Mouse (Mus musculus) gonadal fat pad, adult 2 months (tissue): ENCODE results near the gene Ift140. TPM values are rescaled to one million over a fixed set of nuclear protein-coding genes. Genes with fewer than 3 reads are reported as not detected.
"Not testable (repeated sequence)": the region's sequence is repeated elsewhere in the genome, so short reads cannot be mapped to it uniquely, and the experiment has no call there.

Experiments
- DNase-seq: peaks from one replicate; pipeline ENCODE4 v3.0.0-alpha.2; 2012; ENCODE audit warnings: low read depth
- polyA plus RNA-seq: library from polyadenylated mRNA; depleted of rRNA; stranded (reverse); fragments of >200 nt; gene quantifications from 2 replicates; pipeline ENCODE4 v1.2.3, GENCODE M21; 2012; rRNA removed

The Ift140 gene
- polyA plus RNA-seq, 1 experiment: 17.7 TPM

GRCm38 (mm10) chr17:25115664-25116432 lies 100.0 kb downstream of the Ift140 start, which contains the start of gene Telo2:
Telo2 (minus strand) TSS chr17:25115967.
- DNase-seq: no peak

- no peak for DNase-seq
Measured at GRCm38 (mm10) chr17:25117263-25117662, 101.4 kb downstream of the Ift140 start.

GRCm38 (mm10) chr17:25120406-25120805 lies 104.5 kb downstream of the Ift140 start, which contains the start of gene Ptx4:
Ptx4 (plus strand) TSS chr17:25120760.
- DNase-seq: no peak

GRCm38 (mm10) chr17:25123979-25124378 lies 108.1 kb downstream of the Ift140 start:
- no peak for DNase-seq

- DNase-seq: not testable (repeated sequence)
Measured at GRCm38 (mm10) chr17:25125442-25126060, 109.7 kb downstream of the Ift140 start.

- no peak for DNase-seq
Measured at GRCm38 (mm10) chr17:25127079-25127478, 111.2 kb downstream of the Ift140 start.

GRCm38 (mm10) chr17:25127681-25128080 lies 111.8 kb downstream of the Ift140 start:
- DNase-seq: no peak

GRCm38 (mm10) chr17:25130060-25130459 lies 114.2 kb downstream of the Ift140 start:
- no peak for DNase-seq

- DNase-seq: no peak
Measured at GRCm38 (mm10) chr17:25133275-25133698, 117.4 kb downstream of the Ift140 start, which contains the start of gene Clcn7. Clcn7 (plus strand) TSS chr17:25133391.

- DNase-seq: no peak
Measured at GRCm38 (mm10) chr17:25135622-25136021, 119.7 kb downstream of the Ift140 start.

- no peak for DNase-seq
Measured at GRCm38 (mm10) chr17:25138803-25139202, 122.9 kb downstream of the Ift140 start.

- DNase-seq: no peak
Measured at GRCm38 (mm10) chr17:25139960-25140359, 124.1 kb downstream of the Ift140 start.

Other genes with a start within 250 kb of the Ift140 start
- 0.06 and 0.16 TPM in 2 replicates for gene Meiob, start 211.8 kb upstream of the Ift140 start, polyA plus RNA-seq
- 134 and 172 TPM in 2 replicates for gene Hagh, start 175.9 kb upstream of the Ift140 start, polyA plus RNA-seq
- gene Fahd1, start 165.7 kb upstream of the Ift140 start, polyA plus RNA-seq: 12.6 and 13.1 TPM in 2 replicates
- gene Igfals, start 150.1 kb upstream of the Ift140 start, polyA plus RNA-seq: 18.9 and 70.3 TPM in 2 replicates
- gene Nubp2, start 129.7 kb upstream of the Ift140 start, polyA plus RNA-seq: 31.3 and 31.7 TPM in 2 replicates
- gene Spsb3, start 129.4 kb upstream of the Ift140 start, polyA plus RNA-seq: 67.0 and 77.8 TPM in 2 replicates
- 70.6 and 72.3 TPM in 2 replicates for gene Eme2, start 121.0 kb upstream of the Ift140 start, polyA plus RNA-seq
- gene Mrps34, start 121.0 kb upstream of the Ift140 start, polyA plus RNA-seq: 142 and 181 TPM in 2 replicates
- 76.6 and 85.3 TPM in 2 replicates for gene Nme3, start 119.6 kb upstream of the Ift140 start, polyA plus RNA-seq
- 75.0 and 90.0 TPM in 2 replicates for gene Mapk8ip3, start 79.1 kb upstream of the Ift140 start, polyA plus RNA-seq
- 40.0 and 54.9 TPM in 2 replicates for gene Jpt2, start 55.4 kb upstream of the Ift140 start, polyA plus RNA-seq
- 18.2 and 19.6 TPM in 2 replicates for gene Cramp1l, start 297 bp upstream of the Ift140 start, polyA plus RNA-seq
- gene Tmem204, start 67.5 kb downstream of the Ift140 start, polyA plus RNA-seq: 37.6 and 53.0 TPM in 2 replicates
- 17.3 and 25.3 TPM in 2 replicates for gene Telo2, start 99.9 kb downstream of the Ift140 start, polyA plus RNA-seq
- gene Ptx4, start 104.7 kb downstream of the Ift140 start, polyA plus RNA-seq: 0.15 and 0.18 TPM in 2 replicates
- 82.7 and 93.5 TPM in 2 replicates for gene Clcn7, start 117.3 kb downstream of the Ift140 start, polyA plus RNA-seq
- gene Ccdc154, start 146.4 kb downstream of the Ift140 start, polyA plus RNA-seq: 0.04 TPM in 1 of 2 replicates, not detected in the other
- 0.24 and 0.57 TPM in 2 replicates for gene Gm38655, start 159.4 kb downstream of the Ift140 start, polyA plus RNA-seq
- gene BC003965, start 168.5 kb downstream of the Ift140 start, polyA plus RNA-seq: 9.5 and 10.5 TPM in 2 replicates
- gene Unkl, start 172.3 kb downstream of the Ift140 start, polyA plus RNA-seq: 14.8 and 17.1 TPM in 2 replicates
- gene Gnptg, start 224.0 kb downstream of the Ift140 start, polyA plus RNA-seq: 58.7 and 60.3 TPM in 2 replicates
- 21.5 and 24.7 TPM in 2 replicates for gene Tsr3, start 224.1 kb downstream of the Ift140 start, polyA plus RNA-seq
- 4.0 and 4.3 TPM in 2 replicates for gene Baiap3, start 240.3 kb downstream of the Ift140 start, polyA plus RNA-seq